Mouse (Mus musculus) midbrain, embryonic 10.5 days (tissue): ENCODE results near the gene Sec61a1. TPM values are rescaled to one million over a fixed set of nuclear protein-coding genes. Genes with fewer than 3 reads are reported as not detected.

Experiments
- DNase-seq: peaks from one replicate; pipeline ENCODE4 v3.0.0-alpha.2; 2017; ENCODE audit warnings: low spot score
- H3K27ac ChIP-seq: fragments of 300-500 bp; sonication (generic); replicated peaks from 2 replicates; pipeline ENCODE4 v1.5.1; 2016; ENCODE audit warnings: mild to moderate bottlenecking
- H3K27me3 ChIP-seq: fragments of 300-500 bp; sonication (generic); 2 replicates; pipeline ENCODE4 v1.6.1; 2016; ENCODE audit warnings: low read depth, mild to moderate bottlenecking; ENCODE audit not compliant: poor library complexity, severe bottlenecking
- H3K36me3 ChIP-seq: fragments of 300-500 bp; sonication (generic); 2 replicates; pipeline ENCODE4 v1.6.1; 2016; ENCODE audit warnings: mild to moderate bottlenecking, moderate library complexity
- H3K4me1 ChIP-seq: fragments of 300-500 bp; sonication (generic); 2 replicates; pipeline ENCODE4 v1.6.1; 2016
- H3K4me3 ChIP-seq: fragments of 300-500 bp; sonication (generic); 2 replicates; pipeline ENCODE4 v1.5.1; 2016; ENCODE audit warnings: mild to moderate bottlenecking, moderate library complexity
- H3K9me3 ChIP-seq: fragments of 300-500 bp; sonication (generic); replicated peaks from 2 replicates; pipeline ENCODE4 v1.6.1; 2016; ENCODE audit warnings: mild to moderate bottlenecking
- WGBS: fragments of 180-500 bp; shearing (Covaris S2); methylation state at CpG from one replicate; pipeline ENCODE4 v1.1.7; 2016; 5-methylcytosine and 5-hydroxymethylcytosine counted together
- polyA plus RNA-seq: library from polyadenylated mRNA; unstranded; fragments of >200 nt; fragmentation: Nextera tagmentation; extraction: Ambion mirVana; gene quantifications from 2 replicates; pipeline ENCODE4 v1.2.1, GENCODE M21; 2016

Gene Sec61a1
- polyA plus RNA-seq, 1 experiment from 2014 or later: 215 TPM

DNA sequence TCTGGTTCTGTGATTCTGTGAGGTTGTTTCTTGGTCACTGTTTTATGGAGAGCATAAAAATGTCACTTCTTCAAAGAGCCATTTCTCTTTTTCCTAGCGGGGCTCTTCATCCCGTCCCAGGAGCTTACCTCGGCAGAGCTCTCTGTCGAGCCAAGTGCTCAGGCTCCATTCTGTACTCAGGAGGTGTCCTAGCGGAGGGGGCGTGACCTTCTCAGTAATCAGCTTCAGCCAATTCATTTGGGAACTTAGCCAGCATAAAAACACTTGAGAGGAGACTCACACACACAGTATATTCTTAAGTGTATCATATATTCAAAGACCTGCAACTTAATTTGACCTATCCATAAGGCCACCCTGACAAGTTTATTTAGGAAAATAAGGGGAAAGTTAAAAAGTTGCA, 38.3 kb downstream of the Sec61a1 start:
- DNase-seq: no peak
- no peaks in the 10 kb centered on the region for H3K4me1 ChIP-seq
- H3K27me3 ChIP-seq: no peaks in the 10 kb centered on the region
- peaks cover 99% of the 10 kb centered on the region for H3K36me3 ChIP-seq
- H3K9me3 ChIP-seq: no peaks in the 10 kb centered on the region
- H3K4me3 ChIP-seq: no peak overlapping the region
- H3K27ac ChIP-seq: no peak overlapping the region
- 71% methylated on average over 6 of the region's 6 CpGs for WGBS

DNA sequence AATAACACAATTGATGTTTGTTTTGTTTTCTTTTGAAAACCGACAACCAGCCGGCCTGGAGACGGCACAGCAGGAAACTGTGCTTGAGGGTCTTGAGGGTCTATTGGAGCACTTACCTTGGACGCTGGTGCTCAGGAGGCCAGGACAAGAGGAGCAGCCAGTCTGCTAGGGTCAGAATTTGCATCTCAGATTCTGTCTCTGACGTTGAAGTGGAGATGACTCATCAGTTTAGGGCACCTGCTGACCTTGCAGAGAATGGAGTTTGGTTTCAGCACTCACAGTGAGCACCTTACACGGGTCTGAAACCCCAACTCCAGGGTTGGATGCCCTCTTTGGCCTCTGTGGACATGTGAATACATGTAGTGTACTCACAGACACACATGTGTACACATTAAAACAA, 48.8 kb downstream of the Sec61a1 start:
- DNase-seq: no peak
- WGBS: 72% methylated on average over 6 of the region's 6 CpGs
- H3K36me3 ChIP-seq: peaks cover 80% of the 10 kb centered on the region

DNA sequence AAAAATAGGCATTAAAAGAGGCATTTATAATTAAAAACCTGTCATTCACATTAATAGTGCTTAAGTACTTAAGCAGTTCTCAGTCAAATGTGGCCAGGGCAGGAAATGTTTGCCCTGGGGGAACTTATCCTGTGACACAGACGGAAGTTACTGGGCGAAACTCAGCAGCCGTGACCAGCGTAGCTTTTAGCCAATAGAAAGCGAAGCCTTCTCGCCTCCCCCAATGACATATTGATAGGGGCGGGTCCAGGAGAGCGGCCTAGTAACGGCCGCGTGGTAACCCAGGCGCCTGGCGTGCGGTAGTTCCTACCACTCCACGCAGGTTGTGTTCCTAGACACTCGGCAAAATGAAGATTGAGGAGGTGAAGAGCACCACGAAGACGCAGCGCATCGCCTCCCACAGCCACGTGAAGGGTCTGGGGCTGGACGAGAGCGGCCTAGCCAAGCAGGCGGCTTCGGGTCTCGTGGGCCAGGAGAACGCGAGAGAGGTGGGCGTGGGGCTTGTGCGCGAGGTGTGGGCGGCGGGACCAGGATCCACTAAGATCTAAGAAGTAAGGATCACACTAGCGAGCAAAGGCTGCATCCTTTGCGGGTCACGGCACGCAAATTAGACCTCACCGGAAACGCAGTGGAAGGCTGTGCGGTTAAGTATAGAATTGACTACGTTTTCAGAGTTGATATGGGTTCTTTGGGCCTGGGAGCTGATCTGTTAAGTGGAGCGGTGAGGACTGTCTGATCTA, 53.4 kb downstream of the Sec61a1 start, which contains the start of gene Ruvbl1:
Gene Ruvbl1 (plus strand): TSS at position 229 of the 740 bp plus-strand sequence.
- peak within 1 kb of the TSS; percentile 71 for H3K4me3 ChIP-seq
- WGBS: 0% methylated on average over 42 of the region's 42 CpGs
- H3K27ac ChIP-seq: peak within 1 kb of the TSS; percentile 82
- peaks cover 34% of the 10 kb centered on the region for H3K36me3 ChIP-seq
- peak; percentile 89 for DNase-seq
- peaks cover 15% of the 10 kb centered on the region for H3K4me1 ChIP-seq
- no peaks in the 10 kb centered on the region for H3K27me3 ChIP-seq
- H3K9me3 ChIP-seq: no peaks in the 10 kb centered on the region

More for the DNA sequence above, 48.8 kb downstream of the Sec61a1 start:
- H3K9me3 ChIP-seq: no peaks in the 10 kb centered on the region
- H3K4me1 ChIP-seq: peaks cover 15% of the 10 kb centered on the region
- H3K27me3 ChIP-seq: no peaks in the 10 kb centered on the region
- H3K27ac ChIP-seq: no peak overlapping the region
- H3K4me3 ChIP-seq: no peak overlapping the region

DNA sequence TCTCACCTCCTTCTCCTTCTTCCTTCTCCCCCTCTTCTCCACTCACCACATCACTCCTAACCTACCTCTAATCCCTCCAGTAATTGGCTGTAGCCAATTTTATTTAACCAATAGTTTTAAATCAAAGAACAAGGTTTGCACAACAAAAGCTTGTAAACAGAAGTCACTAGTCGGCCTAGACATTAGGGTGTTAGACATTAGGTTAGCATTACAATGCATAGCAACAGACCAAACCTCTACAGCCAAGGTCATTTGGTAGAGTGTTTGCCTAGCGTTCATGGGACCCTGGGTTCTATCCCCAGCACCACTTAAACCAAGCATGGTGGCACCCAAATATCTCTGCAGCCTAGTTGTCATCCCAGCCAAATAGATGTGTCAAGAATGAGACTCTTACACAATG, 64.2 kb downstream of the Sec61a1 start:
- Histone ChIP-seq H3K4me1 (no peaks in the 10 kb centered on the region), H3K4me3 (no peak overlapping the region), H3K36me3 (no peaks in the 10 kb centered on the region), H3K27ac (no peak overlapping the region), H3K27me3 (no peaks in the 10 kb centered on the region), H3K9me3 (no peaks in the 10 kb centered on the region)
- WGBS: 70% methylated on average over 2 of the region's 2 CpGs
- DNase-seq: no peak

Other genes starting within 250 kb of the Sec61a1 start
- gene Eefsec, start 72.4 kb downstream of the Sec61a1 start, polyA plus RNA-seq: 41.8 and 44.3 TPM in 2 replicates
- gene Ruvbl1, start 53.5 kb downstream of the Sec61a1 start, polyA plus RNA-seq: 180 and 192 TPM in 2 replicates
- 0.61 TPM in 1 of 2 replicates, not detected in the other for gene Kbtbd12, start 119.0 kb upstream of the Sec61a1 start, polyA plus RNA-seq
- gene Mgll, start 205.5 kb upstream of the Sec61a1 start, polyA plus RNA-seq: 3.9 and 4.1 TPM in 2 replicates